19 mouse cellular contexts compared by ENCODE assay signal in the genomic region with DNA sequence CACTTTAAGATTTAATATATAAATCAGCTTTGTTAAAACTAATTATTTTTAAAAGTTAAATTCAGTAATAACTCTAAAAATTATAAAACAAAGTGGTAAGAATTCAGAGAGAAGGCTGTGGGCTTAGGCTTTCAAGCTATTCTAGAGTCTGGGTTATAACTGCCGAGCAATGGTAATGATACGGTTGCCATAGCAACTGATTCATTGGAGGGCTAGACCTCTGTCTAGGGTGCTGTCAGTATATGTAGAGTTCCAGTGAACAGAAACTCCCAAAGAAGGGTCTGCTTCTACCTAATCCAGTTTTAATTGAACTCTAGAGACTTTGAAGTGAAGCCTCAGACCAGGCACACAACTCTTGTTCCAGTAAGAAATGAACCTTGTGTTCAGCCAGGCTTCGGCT. TPM values are rescaled to one million over a fixed set of nuclear protein-coding genes. Genes with fewer than 3 reads are reported as not detected.
DNase-seq lines count a peak whose midpoint lies in the region; ATAC-seq and TF ChIP-seq lines count a peak whose summit lies in the region.
"Had no signal": no experiment of that assay in that cellular context is flagged by ENCODE, and none has a peak within 500 bp of the region (broad histone marks: within the 10 kb centered on the region; RNA-seq: fewer than 3 reads in every experiment).

No protein-coding gene starts in this region.

- peak; percentile 96 for ATAC-seq in midbrain, embryonic 11.5 days (ENCODE audit: low FRiP score)
- ATAC-seq in inflammation-experienced regulatory T-cells, adult 6 months: no peak
- ATAC-seq in kidney, embryonic 16.5 days (ENCODE audit: low FRiP score, low TSS enrichment): no peak
- ATAC-seq: liver, embryonic 12.5 days; lung, postnatal 0 days had no signal

- no peaks in the 10 kb centered on the region for H3K36me3 ChIP-seq in midbrain, embryonic 11.5 days (ENCODE audit: control insufficient read depth, insufficient read depth, low read length)
- no peaks in the 10 kb centered on the region for H3K36me3 ChIP-seq in kidney, embryonic 16.5 days (ENCODE audit: insufficient read depth, low read length)
- H3K36me3 ChIP-seq: G1E; heart, embryonic 10.5 days; liver, embryonic 12.5 days had no signal

- intact Hi-C loops in gastrocnemius, adult 2 months (cut with DNase I): no loop called here

- H3K4me1 ChIP-seq in midbrain, embryonic 11.5 days (ENCODE audit: control insufficient read depth, insufficient read depth, low read length): 0 out of 2 replicates have a peak, but pooled peaks cover 3% of the 10 kb centered on the region
- H3K4me1 ChIP-seq in kidney, embryonic 16.5 days (ENCODE audit: insufficient read depth, low read length): no peaks in the 10 kb centered on the region
- H3K4me1 ChIP-seq: heart, embryonic 10.5 days; liver, embryonic 12.5 days had no signal

- H3K9me3 ChIP-seq in midbrain, embryonic 11.5 days (ENCODE audit: control insufficient read depth, low read length): no peaks in the 10 kb centered on the region
- no peaks in the 10 kb centered on the region for H3K9me3 ChIP-seq in kidney, embryonic 16.5 days (ENCODE audit: low read length)
- H3K9me3 ChIP-seq: G1E; heart, embryonic 10.5 days; liver, embryonic 12.5 days had no signal

- peak; percentile 22 for DNase-seq in Muller cell, postnatal 12 days (ENCODE audit: inconsistent ontology term)
- peak; percentile 70 for DNase-seq in embryo, embryonic 10.5 days (ENCODE audit: low spot score)
- peak; percentile 18 for DNase-seq in forelimb bud, embryonic 11.5 days (ENCODE audit: low read depth, low spot score)
- peak; percentile 88 for DNase-seq in midbrain, embryonic 11.5 days (ENCODE audit: low spot score, missing footprints)
- DNase-seq in left cerebral cortex, adult 11 months (ENCODE audit: low spot score): no peak
- DNase-seq in gastrocnemius, adult 2 months: no peak
- DNase-seq: cerebellum, adult 11 months; gastrocnemius, postnatal 25 days; heart, postnatal 4 days; kidney, adult 8-10 months; left cerebral cortex, postnatal 4 days had no signal

- H3K27ac ChIP-seq in midbrain, embryonic 11.5 days (ENCODE audit: low read depth, low read length): no peak overlapping the region
- no peak overlapping the region for H3K27ac ChIP-seq in gastrocnemius, adult 2 months
- H3K27ac ChIP-seq in kidney, embryonic 16.5 days (ENCODE audit: low read length): no peak overlapping the region
- H3K27ac ChIP-seq: heart, embryonic 10.5 days; liver, embryonic 12.5 days had no signal

- H3K9ac ChIP-seq in midbrain, embryonic 11.5 days (ENCODE audit: low read length): no peak overlapping the region
- H3K9ac ChIP-seq in kidney, embryonic 16.5 days (replicated peaks; ENCODE audit: low read length): no peak overlapping the region
- H3K9ac ChIP-seq: liver, embryonic 12.5 days had no signal

- TF ChIP-seq CTCF in gastrocnemius, adult 2 months (IDR thresholded peaks at IDR 0.05): no peak

- H3K4me2 ChIP-seq in midbrain, embryonic 11.5 days: 0 out of 2 replicates have a peak overlapping the region, but pooled peaks have one; percentile 9
- H3K4me2 ChIP-seq in kidney, embryonic 16.5 days (replicated peaks; ENCODE audit: low read depth, low read length): no peak overlapping the region
- H3K4me2 ChIP-seq: liver, embryonic 12.5 days had no signal

- no peak overlapping the region for H3K4me3 ChIP-seq in midbrain, embryonic 11.5 days (ENCODE audit: low read depth, low read length)
- H3K4me3 ChIP-seq in gastrocnemius, adult 2 months: no peak overlapping the region
- no peak overlapping the region for H3K4me3 ChIP-seq in kidney, embryonic 16.5 days (ENCODE audit: low read length)
- H3K4me3 ChIP-seq: heart, embryonic 10.5 days; liver, embryonic 12.5 days had no signal

- no peaks in the 10 kb centered on the region for H3K27me3 ChIP-seq in midbrain, embryonic 11.5 days (ENCODE audit: control insufficient read depth, insufficient read depth, low read length)
- H3K27me3 ChIP-seq in kidney, embryonic 16.5 days (ENCODE audit: insufficient read depth, low read length): no peaks in the 10 kb centered on the region
- H3K27me3 ChIP-seq: liver, embryonic 12.5 days had no signal

- WGBS in midbrain, embryonic 11.5 days: 21% methylated on average over 3 of the region's 3 CpGs
- 80% methylated on average over 3 of the region's 3 CpGs for WGBS in kidney, embryonic 16.5 days

RNA-seq across cellular contexts. Expression of a gene that starts 53.9 kb away (rescaled TPM):
- 107 and 123 TPM in 2 replicates for polyA plus RNA-seq in midbrain, embryonic 11.5 days (2014; fragmentation: Nextera tagmentation; extraction: Ambion mirVana)
- polyA plus RNA-seq in inflammation-experienced regulatory T-cells, adult 6 months (2017; shearing (Covaris generic)): under 1 TPM; 0.34 to 0.99 (median 0.50) TPM
- total RNA-seq in gastrocnemius, adult 2 months (2021): under 1 TPM in 1 of 2 experiments, not detected in 1; 0.17 TPM
- polyA plus RNA-seq in kidney, embryonic 16.5 days (2015; fragmentation: Nextera tagmentation; extraction: Ambion mirVana): 0.65 and 0.69 TPM in 2 replicates
- total RNA-seq: common myeloid progenitor, adult 5-6 weeks; megakaryocyte-erythroid progenitor cell, adult 5-6 weeks had no signal
- polyA plus RNA-seq: lung, postnatal 0 days had no signal

Comparison
In these comparisons a context has a peak if more than half of its experiments do, and no peak if none do; other contexts are left out.
1. DNase-seq: peak in Muller cell, postnatal 12 days (single experiment), embryo, embryonic 10.5 days (single experiment), forelimb bud, embryonic 11.5 days (single experiment) and midbrain, embryonic 11.5 days (single experiment); none in left cerebral cortex, adult 11 months (single experiment) and gastrocnemius, adult 2 months (single experiment).
2. RNA of a gene that starts 53.9 kb away (polyA plus RNA-seq): 107 to 123 TPM in midbrain, embryonic 11.5 days; 0.65 to 0.69 TPM in kidney, embryonic 16.5 days and 0.34 to 0.99 TPM in inflammation-experienced regulatory T-cells, adult 6 months; every median in the first group is over 10 times any median in the second.